Mouse (Mus musculus): ENCODE results near the gene Hacd4.

DNA sequence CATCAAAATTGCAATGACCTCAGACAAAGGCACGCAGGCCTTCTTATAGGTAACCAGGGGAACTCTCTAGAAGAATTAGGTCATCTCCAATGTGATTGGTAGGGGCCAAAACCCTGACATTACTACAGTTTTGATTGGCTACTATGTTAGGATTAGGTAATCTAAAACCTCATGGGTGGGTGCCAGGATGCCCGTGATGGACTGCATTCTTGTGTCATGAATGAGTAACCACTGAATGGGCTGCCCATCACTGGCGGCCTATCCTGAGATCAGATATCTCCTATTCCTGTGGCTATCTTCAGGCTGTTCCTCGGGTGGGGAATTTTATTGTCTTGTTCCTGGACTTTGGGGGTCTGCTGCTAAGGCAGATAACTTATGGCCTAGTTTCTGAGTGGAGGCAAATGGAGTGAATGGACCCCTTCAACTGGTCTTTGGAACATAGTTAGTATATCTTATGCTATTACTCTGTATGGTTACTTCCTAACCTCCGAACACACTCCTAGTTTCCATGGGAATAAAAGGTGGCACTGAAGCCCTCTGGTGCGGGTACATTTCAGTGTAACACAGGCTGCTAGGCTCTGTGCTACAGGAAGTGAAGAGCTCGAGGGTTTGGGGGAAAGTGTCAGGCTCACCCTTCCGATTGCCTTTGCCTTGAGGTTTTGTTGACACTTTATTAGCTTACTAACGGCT, 38.3 kb downstream of the Hacd4 start:
- TF ChIP-seq CTCF (IDR thresholded peaks at IDR 0.05; ENCODE audit: low read depth) (no peak), EP300 (optimal IDR thresholded peaks at IDR 0.05) (no peak)

Measured in stomach, postnatal 0 days (tissue).